Mouse (Mus musculus): ENCODE data around the gene Wdr75. TPM values are rescaled to one million over a fixed set of nuclear protein-coding genes. Genes with fewer than 3 reads are reported as not detected.

Wdr75 gene
- polyA plus RNA-seq, 1 experiment from 2014 or later = 60.0 TPM

- no peak overlapping the region for H3K4me2 ChIP-seq
- H3K4me1 ChIP-seq = no peaks in the 10 kb centered on the region
- 76% methylated on average over 5 of the region's 5 CpGs for WGBS
- no peak overlapping the region for H3K27ac ChIP-seq
- H3K9me3 ChIP-seq = no peaks in the 10 kb centered on the region
- no peaks in the 10 kb centered on the region for H3K27me3 ChIP-seq (replicated peaks)
- no peaks in the 10 kb centered on the region for H3K36me3 ChIP-seq (replicated peaks)
- no peak for ATAC-seq (replicated peaks)
- no peak overlapping the region for H3K9ac ChIP-seq
- no peak overlapping the region for H3K4me3 ChIP-seq
These were observed 65.4 kb downstream of the Wdr75 start for GRCm38 (mm10) chr1:45860349-45860748.

GRCm38 (mm10) chr1:45861162-45861561, 66.2 kb downstream of the Wdr75 start:
- ATAC-seq (replicated peaks) = no peak
- H3K27ac ChIP-seq = no peak overlapping the region

GRCm38 (mm10) chr1:45863641-45864040, 68.7 kb downstream of the Wdr75 start:
- H3K4me3 ChIP-seq = no peak overlapping the region
- no peaks in the 10 kb centered on the region for H3K4me1 ChIP-seq
- no peaks in the 10 kb centered on the region for H3K9me3 ChIP-seq
- H3K36me3 ChIP-seq (replicated peaks) = no peaks in the 10 kb centered on the region
- H3K9ac ChIP-seq = no peak overlapping the region
- no peaks in the 10 kb centered on the region for H3K27me3 ChIP-seq (replicated peaks)
- ATAC-seq (replicated peaks) = no peak
- H3K4me2 ChIP-seq = no peak overlapping the region
- WGBS = 98% methylated on average over 3 of the region's 3 CpGs
- no peak overlapping the region for H3K27ac ChIP-seq

More at GRCm38 (mm10) chr1:45861162-45861561, 66.2 kb downstream of the Wdr75 start:
- Histone ChIP-seq H3K36me3 (replicated peaks) (no peaks in the 10 kb centered on the region), H3K9me3 (no peaks in the 10 kb centered on the region), H3K9ac (no peak overlapping the region), H3K4me2 (no peak overlapping the region), H3K4me1 (no peaks in the 10 kb centered on the region), H3K4me3 (no peak overlapping the region), H3K27me3 (replicated peaks) (no peaks in the 10 kb centered on the region)

DNA sequence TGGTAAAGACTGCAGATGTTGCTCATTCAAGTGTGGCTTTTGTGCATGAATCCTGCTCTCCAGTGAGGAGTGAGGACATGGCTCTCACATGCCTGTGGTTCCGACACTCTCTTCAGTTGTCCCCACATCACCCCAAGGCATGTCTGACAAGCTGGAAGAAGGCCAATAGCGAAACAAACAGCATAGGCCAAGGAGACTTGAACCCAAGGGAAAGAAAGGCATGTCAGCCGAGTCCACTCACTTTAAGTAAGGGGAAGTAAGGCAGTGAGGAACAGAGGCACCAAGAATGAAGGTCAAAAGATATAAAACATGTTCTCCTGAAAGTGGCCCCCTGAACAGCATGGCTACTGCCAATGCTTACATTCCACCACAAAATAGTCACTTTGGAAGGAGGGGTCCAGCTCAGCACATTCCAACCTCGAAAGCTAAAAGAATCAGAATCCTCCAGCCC, 69.6 kb downstream of the Wdr75 start:
- Histone ChIP-seq H3K9me3 (no peaks in the 10 kb centered on the region), H3K27me3 (replicated peaks) (no peaks in the 10 kb centered on the region), H3K4me1 (no peaks in the 10 kb centered on the region), H3K36me3 (replicated peaks) (no peaks in the 10 kb centered on the region), H3K4me3 (no peak overlapping the region), H3K9ac (no peak overlapping the region), H3K27ac (no peak overlapping the region), H3K4me2 (no peak overlapping the region)
- WGBS = 70% methylated on average over 4 of the region's 4 CpGs
- ATAC-seq (replicated peaks) = no peak

GRCm38 (mm10) chr1:45865316-45865715, 70.3 kb downstream of the Wdr75 start:
- Histone ChIP-seq H3K4me1 (no peaks in the 10 kb centered on the region), H3K4me3 (no peak overlapping the region), H3K9ac (no peak overlapping the region), H3K4me2 (no peak overlapping the region), H3K9me3 (no peaks in the 10 kb centered on the region), H3K27me3 (replicated peaks) (no peaks in the 10 kb centered on the region), H3K27ac (no peak overlapping the region), H3K36me3 (replicated peaks) (no peaks in the 10 kb centered on the region)
- ATAC-seq (replicated peaks) = no peak
- WGBS = 75% methylated on average over 1 of the region's 1 CpGs

DNA sequence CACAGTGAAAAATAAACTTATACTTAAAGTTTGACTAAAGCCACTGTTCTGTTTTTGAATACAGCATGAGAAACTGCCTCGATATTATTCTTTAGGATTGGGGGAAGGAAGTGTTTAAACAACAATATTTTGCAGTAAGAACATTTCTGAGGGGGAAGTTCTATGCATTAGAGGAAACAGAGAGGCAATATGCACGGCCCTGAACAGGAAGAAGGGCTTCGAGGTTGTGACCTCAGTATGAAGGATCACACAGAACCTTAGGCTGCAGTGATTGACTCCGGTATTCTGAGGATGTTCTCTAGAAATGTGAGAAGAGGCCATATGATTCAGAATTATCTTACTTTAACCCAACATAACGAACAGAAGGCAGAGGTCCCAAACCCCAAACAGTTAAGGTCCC, 70.8 kb downstream of the Wdr75 start:
- ATAC-seq (replicated peaks) = no peak
- H3K36me3 ChIP-seq (replicated peaks) = no peaks in the 10 kb centered on the region
- H3K9ac ChIP-seq = no peak overlapping the region
- no peak overlapping the region for H3K4me3 ChIP-seq
- no peak overlapping the region for H3K4me2 ChIP-seq
- WGBS = 80% methylated on average over 5 of the region's 5 CpGs
- H3K27me3 ChIP-seq (replicated peaks) = no peaks in the 10 kb centered on the region
- H3K9me3 ChIP-seq = no peaks in the 10 kb centered on the region
- no peaks in the 10 kb centered on the region for H3K4me1 ChIP-seq
- H3K27ac ChIP-seq = no peak overlapping the region

DNA sequence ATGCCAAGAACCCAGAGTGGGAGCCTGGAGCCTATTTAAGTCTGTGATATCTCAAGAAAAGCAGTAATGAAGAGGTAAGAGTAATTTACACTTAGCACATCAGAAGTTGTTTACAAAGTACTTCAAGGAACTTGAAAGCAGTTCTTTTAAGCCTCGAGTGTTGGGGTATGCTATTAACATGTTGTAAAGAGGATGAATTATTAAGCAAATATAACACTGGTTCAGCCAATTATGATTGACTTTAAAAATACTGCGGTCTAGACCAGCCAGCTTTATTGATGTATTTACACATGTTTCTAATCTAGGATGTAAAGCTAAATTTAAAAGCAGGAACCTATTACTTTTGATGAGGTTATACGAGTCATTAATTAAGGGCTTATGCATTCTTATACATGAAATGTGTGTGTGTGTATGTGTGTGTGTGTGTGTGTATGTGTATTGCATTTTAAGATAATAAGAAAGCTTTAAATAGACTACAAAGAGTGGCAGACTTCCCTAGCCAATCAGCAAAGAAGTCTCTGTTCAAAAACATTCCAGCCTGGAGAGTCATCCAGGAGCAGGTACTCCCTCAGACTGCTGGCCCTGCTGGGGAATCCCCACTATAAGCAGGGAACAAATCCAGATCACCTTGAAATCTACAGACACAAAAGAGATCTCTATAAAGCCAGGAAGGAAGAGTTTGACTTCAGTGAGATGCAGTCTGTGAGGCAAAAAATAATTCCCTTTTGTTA, 71.5 kb downstream of the Wdr75 start:
- Histone ChIP-seq H3K36me3 (replicated peaks) (no peaks in the 10 kb centered on the region), H3K4me1 (no peaks in the 10 kb centered on the region), H3K4me2 (no peak overlapping the region), H3K27ac (no peak overlapping the region), H3K4me3 (no peak overlapping the region), H3K9me3 (no peaks in the 10 kb centered on the region), H3K9ac (no peak overlapping the region), H3K27me3 (replicated peaks) (no peaks in the 10 kb centered on the region)
- ATAC-seq (replicated peaks) = no peak
- 70% methylated on average over 3 of the region's 3 CpGs for WGBS

GRCm38 (mm10) chr1:45868050-45868449, 73.1 kb downstream of the Wdr75 start:
- no peak for ATAC-seq (replicated peaks)

DNA sequence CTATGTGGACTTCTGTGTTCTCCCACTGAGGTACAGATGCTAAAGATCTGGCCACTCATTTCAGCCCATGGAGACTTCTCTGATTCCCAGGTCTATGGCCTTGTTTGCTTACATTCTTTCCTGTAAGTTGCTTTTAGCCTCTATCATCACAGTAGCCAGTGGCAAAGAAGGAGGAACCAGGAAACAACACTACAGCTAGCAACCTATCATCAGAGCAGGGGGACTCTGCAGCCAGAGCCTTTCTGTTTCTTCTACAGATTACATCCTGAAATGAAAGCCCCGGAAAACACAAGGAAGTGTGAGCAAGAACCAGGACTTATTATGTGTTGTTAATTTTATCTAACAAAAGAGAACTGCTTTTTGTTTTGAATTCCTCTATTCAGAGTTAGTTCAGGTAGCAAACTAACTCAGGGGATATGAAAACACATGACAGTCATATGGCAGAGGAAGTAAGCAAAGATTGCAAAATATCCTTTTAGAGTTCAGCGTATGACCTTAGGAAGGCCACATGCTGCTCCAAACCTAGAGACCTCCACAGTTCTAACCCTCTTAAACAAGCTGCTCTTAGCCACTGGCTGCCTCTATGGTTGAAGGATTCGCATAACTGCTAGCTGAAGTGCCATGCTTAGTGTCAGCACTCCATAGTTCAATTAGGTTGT, 73.6 kb downstream of the Wdr75 start:
- no peak overlapping the region for H3K4me3 ChIP-seq
- H3K27ac ChIP-seq = no peak overlapping the region
- no peaks in the 10 kb centered on the region for H3K36me3 ChIP-seq (replicated peaks)
- 81% methylated on average over 3 of the region's 3 CpGs for WGBS
- no peak overlapping the region for H3K4me2 ChIP-seq
- H3K4me1 ChIP-seq = no peaks in the 10 kb centered on the region
- no peak overlapping the region for H3K9ac ChIP-seq
- no peaks in the 10 kb centered on the region for H3K27me3 ChIP-seq (replicated peaks)
- no peaks in the 10 kb centered on the region for H3K9me3 ChIP-seq
- ATAC-seq (replicated peaks) = no peak

More at GRCm38 (mm10) chr1:45868050-45868449, 73.1 kb downstream of the Wdr75 start:
- no peak overlapping the region for H3K4me2 ChIP-seq
- 89% methylated on average over 1 of the region's 1 CpGs for WGBS
- H3K9me3 ChIP-seq = no peaks in the 10 kb centered on the region
- no peak overlapping the region for H3K9ac ChIP-seq
- no peaks in the 10 kb centered on the region for H3K36me3 ChIP-seq (replicated peaks)
- H3K27me3 ChIP-seq (replicated peaks) = no peaks in the 10 kb centered on the region
- no peak overlapping the region for H3K4me3 ChIP-seq
- no peaks in the 10 kb centered on the region for H3K4me1 ChIP-seq
- H3K27ac ChIP-seq = no peak overlapping the region

Other genes starting within 250 kb of the Wdr75 start
- gene Gm5269, start 95.1 kb downstream of the Wdr75 start, polyA plus RNA-seq (2015; fragmentation: Nextera tagmentation; extraction: Ambion mirVana) = not detected in 2 replicates
- 38.2 and 38.6 TPM in 2 replicates for gene Slc40a1, start 131.4 kb downstream of the Wdr75 start, polyA plus RNA-seq (2015; fragmentation: Nextera tagmentation; extraction: Ambion mirVana)

All from midbrain, embryonic 15.5 days (tissue).